Mouse (Mus musculus): ENCODE results near the gene Gm20388.

DNA sequence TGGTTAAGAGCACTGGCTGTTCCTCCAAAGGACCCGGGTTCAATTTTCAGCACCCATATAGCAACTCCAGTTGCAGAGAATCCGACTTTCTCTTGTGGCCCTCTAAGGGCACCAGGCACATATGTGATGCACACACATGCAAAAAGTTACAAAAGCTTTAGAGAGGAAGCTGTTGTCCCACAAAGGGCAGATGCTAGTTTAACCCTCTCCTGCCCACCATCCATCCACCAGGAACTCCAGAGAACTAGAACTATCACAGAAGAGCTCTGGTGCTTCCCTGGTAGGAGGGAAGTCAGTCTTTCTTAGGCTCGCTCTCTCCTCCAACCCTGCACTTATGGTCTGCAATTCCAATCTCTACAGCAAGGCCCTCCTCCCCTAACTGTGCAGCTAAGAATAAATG, 3082.4 kb downstream of the Gm20388 start:
- TF ChIP-seq CTCF (IDR thresholded peaks at IDR 0.05; ENCODE audit: extremely low read depth, insufficient read depth, low read length) (no peak), POLR2A (IDR thresholded peaks at IDR 0.05; ENCODE audit: extremely low read depth, insufficient read depth, low read length) (no peak)

Measured in cortical plate, adult 2 months (tissue).